Mouse (Mus musculus): ENCODE data around the gene Shq1. TPM values are rescaled to one million over a fixed set of nuclear protein-coding genes. Genes with fewer than 3 reads are reported as not detected.

The Shq1 gene
- polyA plus RNA-seq, 1 experiment, result 6.0 TPM

DNA sequence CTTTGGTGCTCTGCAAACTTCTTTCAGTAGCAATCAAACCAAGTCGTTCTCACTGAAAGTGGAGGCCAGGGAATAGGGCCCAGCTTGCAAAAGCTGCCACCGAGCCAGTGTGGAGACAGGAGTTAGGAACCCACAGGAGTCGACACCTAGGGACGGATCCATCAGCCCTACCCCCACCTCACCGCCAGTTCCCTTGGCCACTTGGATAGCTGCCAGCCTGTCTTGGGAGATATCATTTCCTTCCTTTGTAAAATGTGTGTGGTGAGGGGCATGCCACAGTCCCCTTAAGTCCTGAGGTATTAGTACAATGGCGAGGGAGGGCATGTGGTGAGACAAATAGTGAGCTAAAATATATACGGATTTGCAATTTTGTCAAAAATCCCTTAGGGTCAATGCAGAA is 142.4 kb downstream of the Shq1 start:
- TF ChIP-seq CTCF (IDR thresholded peaks at IDR 0.05; ENCODE audit: borderline replicate concordance, extremely low read depth, insufficient read depth, insufficient read length), result no peak
- no peak for TF ChIP-seq POLR2A (IDR thresholded peaks at IDR 0.05; ENCODE audit: borderline replicate concordance, extremely low read depth, insufficient read depth, insufficient read length, poor library complexity, severe bottlenecking)
- DNase-seq (ENCODE audit: low read depth), result no peak

- TF ChIP-seq CTCF (IDR thresholded peaks at IDR 0.05; ENCODE audit: borderline replicate concordance, extremely low read depth, insufficient read depth, insufficient read length), result peak; percentile 52; the same call in 1 of the 2 replicates
- no peak for TF ChIP-seq POLR2A (IDR thresholded peaks at IDR 0.05; ENCODE audit: borderline replicate concordance, extremely low read depth, insufficient read depth, insufficient read length, poor library complexity, severe bottlenecking)
- no peak for DNase-seq (ENCODE audit: low read depth)
Measured at GRCm38 (mm10) chr6:100527972-100528371, 143.0 kb downstream of the Shq1 start.

GRCm38 (mm10) chr6:100527161-100527560 is 143.8 kb downstream of the Shq1 start:
- TF ChIP-seq CTCF (IDR thresholded peaks at IDR 0.05; ENCODE audit: borderline replicate concordance, extremely low read depth, insufficient read depth, insufficient read length) (no peak), POLR2A (IDR thresholded peaks at IDR 0.05; ENCODE audit: borderline replicate concordance, extremely low read depth, insufficient read depth, insufficient read length, poor library complexity, severe bottlenecking) (no peak)
- DNase-seq (ENCODE audit: low read depth), result no peak

DNA sequence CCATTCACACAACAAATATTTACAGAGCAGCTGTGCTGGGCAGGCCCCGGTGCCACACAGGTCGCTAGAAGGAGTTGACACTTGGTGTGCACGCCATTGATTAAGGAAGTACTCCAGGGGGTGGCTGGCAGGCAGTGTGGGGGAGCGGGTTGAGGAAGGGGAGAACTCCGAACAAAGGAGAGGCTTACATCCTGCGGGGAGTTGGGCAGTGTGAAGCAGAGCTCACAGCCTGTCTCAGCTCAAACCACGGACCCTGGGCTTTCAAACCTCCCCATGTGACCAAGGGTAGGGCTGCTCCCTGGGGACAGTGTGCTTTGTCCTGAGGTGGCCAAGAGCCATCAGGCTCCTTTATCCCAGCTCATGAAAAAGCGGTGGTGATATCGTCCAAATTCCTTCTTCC is 144.9 kb downstream of the Shq1 start:
- TF ChIP-seq POLR2A (IDR thresholded peaks at IDR 0.05; ENCODE audit: borderline replicate concordance, extremely low read depth, insufficient read depth, insufficient read length, poor library complexity, severe bottlenecking) (no peak), CTCF (IDR thresholded peaks at IDR 0.05; ENCODE audit: borderline replicate concordance, extremely low read depth, insufficient read depth, insufficient read length) (no peak)
- peak; percentile 40 for DNase-seq (ENCODE audit: low read depth)

DNA sequence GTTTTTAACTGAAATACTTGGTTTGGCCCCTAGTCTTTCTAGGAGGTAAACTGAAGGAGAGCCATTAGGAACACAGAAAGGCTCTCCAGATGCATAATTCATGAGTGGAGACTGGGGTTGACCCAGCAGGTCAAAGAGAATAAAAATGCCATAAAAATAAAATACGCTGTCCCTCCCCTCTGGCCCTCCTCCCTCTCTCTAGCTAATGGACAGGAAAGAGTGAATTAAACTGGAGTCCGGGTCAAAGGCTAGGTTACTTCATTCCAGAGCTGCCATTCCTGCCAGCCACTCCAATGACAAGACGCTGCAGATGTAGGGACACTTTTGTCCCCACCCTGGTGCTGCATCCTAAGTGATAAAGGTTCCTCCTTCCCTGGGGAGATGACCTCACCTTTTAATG is 145.5 kb downstream of the Shq1 start:
- DNase-seq (ENCODE audit: low read depth), result peak; percentile 23
- no peak for TF ChIP-seq CTCF (IDR thresholded peaks at IDR 0.05; ENCODE audit: borderline replicate concordance, extremely low read depth, insufficient read depth, insufficient read length)
- TF ChIP-seq POLR2A (IDR thresholded peaks at IDR 0.05; ENCODE audit: borderline replicate concordance, extremely low read depth, insufficient read depth, insufficient read length, poor library complexity, severe bottlenecking), result no peak

DNA sequence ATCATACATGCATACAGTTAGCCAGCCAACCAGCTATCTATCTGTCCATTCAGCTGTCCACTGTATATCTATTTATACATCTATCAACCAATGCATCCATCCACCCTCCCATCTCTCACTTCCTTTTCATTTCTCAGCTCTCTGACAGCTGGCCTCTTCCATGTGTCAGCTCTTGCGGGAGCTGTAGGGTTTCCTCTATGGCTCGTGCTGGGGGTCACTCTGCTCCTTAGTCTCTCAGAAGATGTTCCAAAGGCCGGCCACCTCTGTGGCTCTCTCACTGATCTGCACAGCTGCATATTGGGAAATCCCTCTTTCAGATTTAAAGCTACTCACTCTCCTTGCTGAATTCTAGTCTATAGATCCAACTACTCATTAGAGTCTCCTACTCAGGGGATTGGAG is 148.5 kb downstream of the Shq1 start:
- DNase-seq (ENCODE audit: low read depth), result no peak
- TF ChIP-seq POLR2A (IDR thresholded peaks at IDR 0.05; ENCODE audit: borderline replicate concordance, extremely low read depth, insufficient read depth, insufficient read length, poor library complexity, severe bottlenecking) (no peak), CTCF (IDR thresholded peaks at IDR 0.05; ENCODE audit: borderline replicate concordance, extremely low read depth, insufficient read depth, insufficient read length) (no peak)

- DNase-seq (ENCODE audit: low read depth), result peak; percentile 34
- no peak for TF ChIP-seq CTCF (IDR thresholded peaks at IDR 0.05; ENCODE audit: borderline replicate concordance, extremely low read depth, insufficient read depth, insufficient read length)
- no peak for TF ChIP-seq POLR2A (IDR thresholded peaks at IDR 0.05; ENCODE audit: borderline replicate concordance, extremely low read depth, insufficient read depth, insufficient read length, poor library complexity, severe bottlenecking)
Measured at GRCm38 (mm10) chr6:100521615-100522398, 149.2 kb downstream of the Shq1 start.

GRCm38 (mm10) chr6:100520558-100521099 is 150.3 kb downstream of the Shq1 start:
- no peak for TF ChIP-seq POLR2A (IDR thresholded peaks at IDR 0.05; ENCODE audit: borderline replicate concordance, extremely low read depth, insufficient read depth, insufficient read length, poor library complexity, severe bottlenecking)
- no peak for TF ChIP-seq CTCF (IDR thresholded peaks at IDR 0.05; ENCODE audit: borderline replicate concordance, extremely low read depth, insufficient read depth, insufficient read length)
- DNase-seq (ENCODE audit: low read depth), result no peak

- peak; percentile 69 for DNase-seq (ENCODE audit: low read depth)
- no peak for TF ChIP-seq POLR2A (IDR thresholded peaks at IDR 0.05; ENCODE audit: borderline replicate concordance, extremely low read depth, insufficient read depth, insufficient read length, poor library complexity, severe bottlenecking)
- TF ChIP-seq CTCF (IDR thresholded peaks at IDR 0.05; ENCODE audit: borderline replicate concordance, extremely low read depth, insufficient read depth, insufficient read length), result no peak
Measured at GRCm38 (mm10) chr6:100519837-100520236, 151.1 kb downstream of the Shq1 start.

Other genes with a start within 250 kb of the Shq1 start
- 1.8 and 3.2 TPM in 2 replicates for gene Gxylt2, start 33.6 kb upstream of the Shq1 start, polyA plus RNA-seq (2012; rRNA removed)
- gene Ppp4r2, start 162.5 kb upstream of the Shq1 start, polyA plus RNA-seq (2012; rRNA removed), result 40.4 and 47.7 TPM in 2 replicates